Mouse (Mus musculus): ENCODE measurements around the gene Gm3033. TPM values are rescaled to one million over a fixed set of nuclear protein-coding genes. Genes with fewer than 3 reads are reported as not detected.
"Not testable (repeated sequence)": the region's sequence is repeated elsewhere in the genome, so short reads cannot be mapped to it uniquely, and the experiment has no call there.

Gm3033 gene
- total RNA-seq (2022), result not detected

GRCm38 (mm10) chr14:3845945-3846344 is at the start of gene Gm3033:
Gm3033 (plus strand) TSS chr14:3846245.
- not testable (repeated sequence) for DNase-seq (ENCODE audit: low spot score in 2 of 2)

- DNase-seq (ENCODE audit: low spot score in 2 of 2), result not testable (repeated sequence)
These were observed 36.3 kb upstream of the Gm3033 start, which contains the start of gene Gm3002 for GRCm38 (mm10) chr14:3809774-3810173. Gm3002 (plus strand) TSS chr14:3810074.

GRCm38 (mm10) chr14:3883872-3884271 is 37.8 kb downstream of the Gm3033 start, which contains the start of gene Gm2916:
Gm2916 (plus strand) TSS chr14:3884172.
- not testable (repeated sequence) for DNase-seq (ENCODE audit: low spot score in 2 of 2)

Other genes starting within 250 kb of the Gm3033 start
- not detected for gene Gm3012, start 211.7 kb upstream of the Gm3033 start, total RNA-seq (2022)
- gene Gm3020, start 194.2 kb upstream of the Gm3033 start, total RNA-seq (2022), result 1 to 10 TPM; 2.3 to 3.7 (median 2.6) TPM
- gene Gm3043, start 157.5 kb upstream of the Gm3033 start, total RNA-seq (2022), result not detected
- gene Gm3002, start 36.2 kb upstream of the Gm3033 start, total RNA-seq (2022), result not detected
- not detected for gene Gm2916, start 37.9 kb downstream of the Gm3033 start, total RNA-seq (2022)
- not detected for gene Gm3029, start 85.5 kb downstream of the Gm3033 start, total RNA-seq (2022)
- gene Gm3095, start 117.3 kb downstream of the Gm3033 start, total RNA-seq (2022), result under 1 TPM in 1 of 4 experiments, not detected in 3; 0.51 TPM
- gene Gm3099, start 152.1 kb downstream of the Gm3033 start, total RNA-seq (2022), result not detected
- 1 to 10 TPM; 2.1 to 4.4 (median 3.8) TPM for gene Gm5796, start 177.7 kb downstream of the Gm3033 start, total RNA-seq (2022)
- gene Gm3115, start 237.9 kb downstream of the Gm3033 start, total RNA-seq (2022), result under 1 TPM in 2 of 4 experiments, not detected in 2; 0.21 to 0.46 TPM